Mouse (Mus musculus) liver, embryonic 16.5 days (tissue): ENCODE results near the gene Arrdc2. TPM values are rescaled to one million over a fixed set of nuclear protein-coding genes. Genes with fewer than 3 reads are reported as not detected.

Source experiments
- ATAC-seq: fragments of 200-750 bp; cut with Nextera tagmentation; 2 replicates; pipeline ENCODE4 v1.8.0; 2017; ENCODE audit warnings: low read depth, mild to moderate bottlenecking, moderate number of reproducible peaks, moderate library complexity
- H3K27ac ChIP-seq: fragments of 300-500 bp; sonication (generic); 2 replicates; pipeline ENCODE4 v1.5.1; 2014; ENCODE audit warnings: mild to moderate bottlenecking, low read length
- H3K27me3 ChIP-seq: fragments of 300-500 bp; sonication (generic); 2 replicates; pipeline ENCODE4 v1.6.1; 2014; ENCODE audit warnings: low read depth, low read length, mixed read lengths; ENCODE audit not compliant: control insufficient read depth, insufficient read depth
- H3K36me3 ChIP-seq: fragments of 300-500 bp; sonication (generic); 2 replicates; pipeline ENCODE4 v1.6.1; 2014; ENCODE audit warnings: mild to moderate bottlenecking; ENCODE audit not compliant: control insufficient read depth, insufficient read depth
- H3K4me1 ChIP-seq: fragments of 300-500 bp; sonication (generic); 2 replicates; pipeline ENCODE4 v1.6.1; 2014; ENCODE audit warnings: low read depth, low read length, mixed read lengths; ENCODE audit not compliant: control insufficient read depth
- H3K4me2 ChIP-seq: fragments of 300-500 bp; sonication (generic); 2 replicates; pipeline ENCODE4 v1.6.1; 2014; ENCODE audit warnings: low read depth, low read length, mixed read lengths
- H3K4me3 ChIP-seq: fragments of 300-500 bp; sonication (generic); 2 replicates; pipeline ENCODE4 v1.5.1; 2014; ENCODE audit warnings: low read depth, mild to moderate bottlenecking, low read length
- H3K9ac ChIP-seq: fragments of 300-500 bp; sonication (generic); 2 replicates; pipeline ENCODE4 v1.6.1; 2014; ENCODE audit warnings: low read depth, low read length
- H3K9me3 ChIP-seq: fragments of 300-500 bp; sonication (generic); replicated peaks from 2 replicates; pipeline ENCODE4 v1.6.1; 2016; ENCODE audit warnings: low read length; ENCODE audit not compliant: control insufficient read depth
- WGBS: fragments of 180-500 bp; shearing (Covaris S2); extraction: QIAGEN DNeasy Blood & Tissue Kit; methylation state at CpG from one replicate; pipeline ENCODE4 v1.1.7; 2014; ENCODE audit not compliant: insufficient replicate concordance; 5-methylcytosine and 5-hydroxymethylcytosine counted together
- polyA plus RNA-seq: library from polyadenylated mRNA; unstranded; fragments of >200 nt; fragmentation: Nextera tagmentation; extraction: Ambion mirVana; gene quantifications from 2 replicates; pipeline ENCODE4 v1.2.1, GENCODE M21; 2015

The Arrdc2 gene
- polyA plus RNA-seq, 1 experiment from 2014 or later: 13.5 TPM

GRCm38 (mm10) chr8:70792700-70793099 is 46.8 kb downstream of the Arrdc2 start:
- WGBS: 1% methylated on average over 20 of the region's 20 CpGs
- Histone ChIP-seq H3K4me1 (peaks cover 57% of the 10 kb centered on the region), H3K27ac (0 out of 2 replicates have a peak overlapping the region, but pooled peaks have one; percentile 41), H3K4me2 (peak overlapping the region; percentile 85), H3K27me3 (peaks cover 6% of the 10 kb centered on the region), H3K36me3 (peaks cover 5% of the 10 kb centered on the region), H3K4me3 (peak overlapping the region; percentile 74), H3K9ac (no peak overlapping the region; the same call in 1 of the 2 replicates), H3K9me3 (no peaks in the 10 kb centered on the region)
- peak; percentile 0 for ATAC-seq

DNA sequence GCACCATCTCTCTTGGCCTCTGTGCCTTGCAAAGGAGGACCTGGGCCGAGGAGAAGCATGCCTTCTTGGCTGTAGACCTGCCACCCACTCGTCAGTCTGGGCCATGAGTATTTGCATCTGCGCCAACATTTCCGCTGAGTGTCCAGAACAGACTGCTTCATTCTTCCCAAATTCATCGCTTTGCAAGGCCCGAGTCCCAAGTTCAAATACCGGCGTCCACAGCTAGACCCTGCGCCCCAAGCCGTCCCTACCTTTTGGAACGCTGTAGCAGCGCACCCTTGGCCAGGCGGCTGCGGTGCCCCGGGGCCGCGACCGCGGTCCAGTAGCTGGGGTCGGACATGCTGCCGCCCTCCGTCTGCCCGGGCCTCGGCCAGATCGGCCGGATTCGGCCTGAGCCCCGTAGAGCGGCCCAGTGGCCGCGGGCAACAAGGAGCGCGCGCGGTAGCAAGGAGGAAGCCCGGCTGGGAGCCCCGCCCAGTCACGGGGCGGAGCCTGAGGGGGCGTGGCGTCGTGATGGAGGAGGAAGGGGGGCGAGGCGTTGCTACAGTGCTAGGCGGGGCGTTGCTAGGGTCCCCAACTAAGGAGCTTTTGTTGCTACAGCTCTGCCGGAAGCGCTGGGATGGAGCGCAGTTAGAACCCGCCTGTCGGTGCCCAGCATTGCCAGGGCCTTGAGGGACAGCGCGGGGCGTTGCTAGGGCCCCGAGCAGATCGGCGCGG is 47.4 kb downstream of the Arrdc2 start:
- Histone ChIP-seq H3K4me3 (peak overlapping the region; percentile 74), H3K9ac (peak overlapping the region; percentile 81), H3K36me3 (peaks cover 9% of the 10 kb centered on the region), H3K9me3 (no peaks in the 10 kb centered on the region), H3K27ac (peak overlapping the region; percentile 49), H3K4me1 (peaks cover 52% of the 10 kb centered on the region), H3K4me2 (peak overlapping the region; percentile 85), H3K27me3 (peaks cover 3% of the 10 kb centered on the region)
- peak; percentile 49 for ATAC-seq
- WGBS: 1% methylated on average over 58 of the region's 58 CpGs

- peaks cover 3% of the 10 kb centered on the region for H3K27me3 ChIP-seq
- H3K36me3 ChIP-seq: peaks cover 13% of the 10 kb centered on the region
- no peaks in the 10 kb centered on the region for H3K9me3 ChIP-seq
- H3K4me1 ChIP-seq: peaks cover 44% of the 10 kb centered on the region
- peak overlapping the region; percentile 49 for H3K27ac ChIP-seq
- peak overlapping the region; percentile 81 for H3K9ac ChIP-seq
- 10% methylated on average over 7 of the region's 7 CpGs for WGBS
- H3K4me2 ChIP-seq: peak overlapping the region; percentile 85
- peak overlapping the region; percentile 74 for H3K4me3 ChIP-seq
- no peak for ATAC-seq
Measured at GRCm38 (mm10) chr8:70791294-70791701, 48.2 kb downstream of the Arrdc2 start.

GRCm38 (mm10) chr8:70790846-70791245 is 48.7 kb downstream of the Arrdc2 start:
- Histone ChIP-seq H3K4me3 (peak overlapping the region; percentile 74), H3K4me1 (peaks cover 46% of the 10 kb centered on the region), H3K9me3 (no peaks in the 10 kb centered on the region), H3K27me3 (peaks cover 3% of the 10 kb centered on the region), H3K9ac (peak overlapping the region; percentile 81), H3K4me2 (peak overlapping the region; percentile 85), H3K27ac (no peak overlapping the region), H3K36me3 (peaks cover 17% of the 10 kb centered on the region)
- ATAC-seq: no peak
- 50% methylated on average over 8 of the region's 8 CpGs for WGBS

DNA sequence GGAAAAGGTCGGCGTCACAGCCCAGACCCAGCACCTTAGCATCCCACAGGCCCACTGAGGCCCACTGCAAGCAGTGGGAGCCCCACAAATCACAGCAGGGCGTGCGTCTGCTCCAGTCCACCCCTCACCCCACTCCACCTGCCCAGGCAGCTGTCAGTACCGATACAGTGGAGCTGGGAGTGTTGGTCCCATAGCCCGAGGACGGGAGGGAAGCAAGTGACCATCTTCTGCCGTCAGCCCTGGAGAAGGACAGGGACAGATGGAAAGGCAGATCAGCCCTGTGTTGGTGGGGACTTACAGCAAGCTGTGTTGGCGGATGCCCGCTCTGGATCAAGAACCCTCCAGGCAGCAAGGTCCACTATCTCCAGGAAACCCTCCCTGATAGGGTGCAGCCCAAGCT is 50.5 kb downstream of the Arrdc2 start:
- no peak for ATAC-seq
- Histone ChIP-seq H3K36me3 (peaks cover 23% of the 10 kb centered on the region), H3K9me3 (no peaks in the 10 kb centered on the region), H3K4me2 (no peak overlapping the region), H3K27me3 (no peaks in the 10 kb centered on the region), H3K4me1 (peaks cover 48% of the 10 kb centered on the region), H3K9ac (no peak overlapping the region), H3K4me3 (no peak overlapping the region), H3K27ac (no peak overlapping the region)
- 82% methylated on average over 10 of the region's 10 CpGs for WGBS

GRCm38 (mm10) chr8:70787941-70788667 is 51.4 kb downstream of the Arrdc2 start:
- ATAC-seq: no peak
- no peak overlapping the region for H3K9ac ChIP-seq
- no peak overlapping the region for H3K27ac ChIP-seq
- WGBS: 58% methylated on average over 30 of the region's 30 CpGs
- no peak overlapping the region for H3K4me3 ChIP-seq
- peaks cover 44% of the 10 kb centered on the region for H3K4me1 ChIP-seq
- no peaks in the 10 kb centered on the region for H3K27me3 ChIP-seq
- H3K9me3 ChIP-seq: no peaks in the 10 kb centered on the region
- H3K36me3 ChIP-seq: peaks cover 29% of the 10 kb centered on the region
- H3K4me2 ChIP-seq: no peak overlapping the region

GRCm38 (mm10) chr8:70787051-70787445 is 52.5 kb downstream of the Arrdc2 start:
- no peak overlapping the region for H3K4me3 ChIP-seq
- ATAC-seq: no peak
- 78% methylated on average over 3 of the region's 3 CpGs for WGBS
- H3K36me3 ChIP-seq: peaks cover 31% of the 10 kb centered on the region
- no peaks in the 10 kb centered on the region for H3K9me3 ChIP-seq
- no peak overlapping the region for H3K9ac ChIP-seq
- no peak overlapping the region for H3K27ac ChIP-seq
- H3K4me1 ChIP-seq: peaks cover 33% of the 10 kb centered on the region
- no peak overlapping the region for H3K4me2 ChIP-seq
- H3K27me3 ChIP-seq: no peaks in the 10 kb centered on the region

GRCm38 (mm10) chr8:70786291-70787050 is 53.0 kb downstream of the Arrdc2 start:
- WGBS: 85% methylated on average over 25 of the region's 25 CpGs
- Histone ChIP-seq H3K9ac (no peak overlapping the region), H3K9me3 (no peaks in the 10 kb centered on the region), H3K4me1 (peaks cover 28% of the 10 kb centered on the region), H3K4me2 (no peak overlapping the region), H3K27me3 (no peaks in the 10 kb centered on the region), H3K27ac (no peak overlapping the region), H3K36me3 (peaks cover 35% of the 10 kb centered on the region), H3K4me3 (no peak overlapping the region)
- no peak for ATAC-seq
